Mouse (Mus musculus) E14TG2a.4 (cell line): ENCODE data around the gene Mrpl30.

Experiments used
- CTCF ChIP-seq: conservative IDR thresholded peaks from 2 replicates; pipeline ENCODE4 v1.5.1; 2014; ENCODE audit warnings: low read length
- NANOG ChIP-seq: IDR thresholded peaks from 2 replicates; pipeline ENCODE4 v1.6.1; 2014; ENCODE audit warnings: borderline replicate concordance, low read length, mixed read lengths
- POU5F1 ChIP-seq: IDR thresholded peaks from 2 replicates; pipeline ENCODE4 v1.6.1; 2014; ENCODE audit warnings: low read length, borderline replicate concordance

DNA sequence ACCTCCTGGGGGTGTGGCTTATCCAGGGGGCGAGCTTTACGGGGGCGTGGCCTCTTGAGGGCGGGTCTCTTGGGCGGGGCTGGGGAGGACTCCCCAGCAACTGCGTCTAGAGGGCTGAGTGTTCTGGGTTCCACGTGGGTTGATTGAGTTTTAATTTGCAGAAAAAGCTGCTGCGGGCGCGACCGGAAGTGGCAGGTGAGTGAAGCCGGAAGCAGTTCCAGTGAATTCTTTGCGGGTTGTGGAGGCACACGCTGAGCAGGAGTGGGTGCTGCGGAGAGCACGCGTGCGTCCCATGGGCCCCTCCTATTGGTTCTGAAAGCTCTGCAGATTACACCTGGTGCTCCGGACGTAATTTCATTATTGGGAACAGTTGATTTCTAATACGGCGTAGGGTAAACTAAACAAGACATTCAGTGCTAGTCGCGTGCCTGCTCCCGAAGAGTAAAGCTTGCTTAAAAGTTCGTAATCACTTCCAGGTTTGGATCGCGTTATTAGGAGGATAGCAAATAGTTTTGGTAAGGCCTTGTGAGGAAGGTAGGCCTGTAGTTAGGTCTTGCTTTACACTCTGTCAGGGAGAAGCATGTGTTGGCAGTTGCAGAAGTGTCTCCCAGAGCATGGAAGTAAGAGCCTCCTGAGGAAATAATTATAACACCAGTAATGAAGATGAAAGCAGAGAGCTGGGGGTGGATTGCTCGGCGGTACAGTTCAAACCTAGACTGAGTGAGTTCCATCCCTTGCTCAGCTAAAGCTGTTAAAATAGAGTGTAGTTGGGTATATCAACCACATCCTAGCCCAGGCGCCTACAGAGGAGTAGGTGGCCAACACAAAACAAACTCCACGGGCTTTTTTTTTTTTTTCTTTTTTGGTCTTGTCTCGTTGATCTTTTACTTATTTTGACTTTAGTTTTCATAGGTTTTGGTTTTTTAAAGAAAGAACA lies 17.9 kb upstream of the Mrpl30 start:
- TF ChIP-seq CTCF: no peak
- TF ChIP-seq NANOG: no peak
- no peak for TF ChIP-seq POU5F1
